Mouse (Mus musculus): ENCODE data around the gene Plcl2. TPM values are rescaled to one million over a fixed set of nuclear protein-coding genes. Genes with fewer than 3 reads are reported as not detected.
"Not testable (repeated sequence)": the region's sequence is repeated elsewhere in the genome, so short reads cannot be mapped to it uniquely, and the experiment has no call there.

Gene Plcl2
- polyA plus RNA-seq, 1 experiment from 2014 or later: 10.4 TPM

DNA sequence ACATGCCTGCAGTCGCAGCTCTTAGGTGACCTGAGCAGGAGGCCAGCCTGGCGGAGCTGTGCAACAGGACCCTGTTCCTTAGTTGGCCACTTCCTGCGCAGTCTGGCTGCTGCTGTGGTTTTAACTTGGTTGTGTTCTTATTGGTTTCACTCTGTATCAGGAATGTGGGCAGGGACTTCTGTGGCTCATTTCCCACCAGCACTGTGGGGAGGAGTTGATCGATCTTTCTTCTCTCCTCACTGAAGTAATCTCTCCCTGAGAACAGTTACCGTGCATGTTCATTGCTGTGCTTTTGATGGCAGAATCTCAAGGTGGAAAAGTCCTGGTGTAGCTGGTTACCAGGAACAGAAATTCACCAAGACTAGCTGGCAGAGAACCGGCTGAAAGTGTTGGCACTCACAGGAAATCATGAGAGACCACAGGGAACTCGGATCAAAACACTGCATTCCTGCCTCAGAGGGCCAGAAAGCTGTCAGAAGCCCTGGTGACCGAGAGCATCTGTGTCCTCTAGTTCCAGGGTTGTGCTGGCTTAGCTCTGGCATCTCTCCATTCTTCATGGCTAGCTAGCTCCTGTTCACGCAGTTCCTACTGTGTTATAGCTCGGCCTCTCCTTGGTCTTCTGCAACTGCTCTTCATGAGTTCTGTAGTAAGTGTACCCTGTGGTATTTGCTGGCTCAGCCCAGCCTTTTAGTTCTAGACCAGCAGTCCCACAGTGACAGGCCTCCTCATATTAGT lies 168.9 kb downstream of the Plcl2 start:
- no peak overlapping the region for H3K9ac ChIP-seq (ENCODE audit: low read length)
- no peak overlapping the region for H3K4me3 ChIP-seq (ENCODE audit: low read depth, low read length)
- H3K9me3 ChIP-seq (replicated peaks; ENCODE audit: control insufficient read depth, low read length): no peaks in the 10 kb centered on the region
- ATAC-seq: no peak
- H3K4me1 ChIP-seq (ENCODE audit: control insufficient read depth, insufficient read depth, low read length): no peaks in the 10 kb centered on the region
- no peaks in the 10 kb centered on the region for H3K27me3 ChIP-seq (replicated peaks; ENCODE audit: control insufficient read depth, insufficient read depth, low read length)
- no peak overlapping the region for H3K27ac ChIP-seq (ENCODE audit: low read depth, low read length)
- WGBS: 85% methylated on average over 10 of the region's 10 CpGs
- H3K36me3 ChIP-seq (ENCODE audit: control insufficient read depth, insufficient read depth, low read length): no peaks in the 10 kb centered on the region
- no peak overlapping the region for H3K4me2 ChIP-seq (ENCODE audit: low read length)
- DNase-seq (ENCODE audit: low spot score): no peak

DNA sequence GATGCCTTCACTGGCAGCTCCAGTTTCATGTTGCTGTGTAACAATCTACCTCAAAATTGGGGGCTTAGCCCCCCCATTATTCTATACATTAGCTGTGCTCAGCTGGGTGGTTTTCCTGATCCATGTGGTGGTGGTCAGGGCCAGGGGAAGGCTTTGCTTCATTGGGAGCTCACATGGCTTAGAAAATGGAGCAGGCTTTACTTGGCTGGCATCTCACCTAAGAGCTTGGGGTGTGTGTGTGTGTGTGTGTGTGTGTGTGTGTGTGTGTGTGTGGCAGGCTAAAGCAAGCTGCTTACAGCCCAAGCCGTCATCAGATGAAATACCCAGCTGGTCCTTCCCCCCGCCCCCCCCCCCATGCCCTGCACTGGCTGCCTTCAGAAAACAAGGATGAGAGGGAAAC lies 169.5 kb downstream of the Plcl2 start:
- 0 out of 2 replicates have a peak, but pooled peaks have one; percentile 48 for ATAC-seq
- WGBS: 51% methylated on average over 2 of the region's 2 CpGs
- Histone ChIP-seq H3K4me2 (ENCODE audit: low read length) (no peak overlapping the region), H3K27ac (ENCODE audit: low read depth, low read length) (no peak overlapping the region), H3K27me3 (replicated peaks; ENCODE audit: control insufficient read depth, insufficient read depth, low read length) (no peaks in the 10 kb centered on the region), H3K4me1 (ENCODE audit: control insufficient read depth, insufficient read depth, low read length) (no peaks in the 10 kb centered on the region), H3K9ac (ENCODE audit: low read length) (no peak overlapping the region), H3K4me3 (ENCODE audit: low read depth, low read length) (no peak overlapping the region), H3K36me3 (ENCODE audit: control insufficient read depth, insufficient read depth, low read length) (no peaks in the 10 kb centered on the region), H3K9me3 (replicated peaks; ENCODE audit: control insufficient read depth, low read length) (no peaks in the 10 kb centered on the region)
- DNase-seq (ENCODE audit: low spot score): peak; percentile 23

- no peaks in the 10 kb centered on the region for H3K27me3 ChIP-seq (replicated peaks; ENCODE audit: control insufficient read depth, insufficient read depth, low read length)
- H3K4me1 ChIP-seq (ENCODE audit: control insufficient read depth, insufficient read depth, low read length): no peaks in the 10 kb centered on the region
- ATAC-seq (no peak), DNase-seq (ENCODE audit: low spot score) (no peak)
- H3K4me3 ChIP-seq (ENCODE audit: low read depth, low read length): no peak overlapping the region
- WGBS: 89% methylated on average over 12 of the region's 12 CpGs
- H3K9me3 ChIP-seq (replicated peaks; ENCODE audit: control insufficient read depth, low read length): no peaks in the 10 kb centered on the region
- H3K4me2 ChIP-seq (ENCODE audit: low read length): no peak overlapping the region
- H3K36me3 ChIP-seq (ENCODE audit: control insufficient read depth, insufficient read depth, low read length): no peaks in the 10 kb centered on the region
- no peak overlapping the region for H3K27ac ChIP-seq (ENCODE audit: low read depth, low read length)
- H3K9ac ChIP-seq (ENCODE audit: low read length): no peak overlapping the region
Measured at GRCm38 (mm10) chr17:50679613-50680534, 170.7 kb downstream of the Plcl2 start.

- H3K27me3 ChIP-seq (replicated peaks; ENCODE audit: control insufficient read depth, insufficient read depth, low read length): no peaks in the 10 kb centered on the region
- H3K36me3 ChIP-seq (ENCODE audit: control insufficient read depth, insufficient read depth, low read length): 0 out of 2 replicates have a peak, but pooled peaks cover 1% of the 10 kb centered on the region
- no peaks in the 10 kb centered on the region for H3K9me3 ChIP-seq (replicated peaks; ENCODE audit: control insufficient read depth, low read length)
- DNase-seq (ENCODE audit: low spot score) (no peak), ATAC-seq (no peak)
- no peak overlapping the region for H3K4me2 ChIP-seq (ENCODE audit: low read length)
- H3K9ac ChIP-seq (ENCODE audit: low read length): no peak overlapping the region
- WGBS: 84% methylated on average over 3 of the region's 3 CpGs
- H3K4me1 ChIP-seq (ENCODE audit: control insufficient read depth, insufficient read depth, low read length): no peaks in the 10 kb centered on the region
- H3K4me3 ChIP-seq (ENCODE audit: low read depth, low read length): no peak overlapping the region
- H3K27ac ChIP-seq (ENCODE audit: low read depth, low read length): no peak overlapping the region
Measured at GRCm38 (mm10) chr17:50682696-50683095, 173.5 kb downstream of the Plcl2 start.

- DNase-seq (ENCODE audit: low spot score) (no peak), ATAC-seq (no peak)
- Histone ChIP-seq H3K4me2 (ENCODE audit: low read length) (no peak overlapping the region), H3K27ac (ENCODE audit: low read depth, low read length) (no peak overlapping the region), H3K36me3 (ENCODE audit: control insufficient read depth, insufficient read depth, low read length) (0 out of 2 replicates have a peak, but pooled peaks cover 9% of the 10 kb centered on the region), H3K4me3 (ENCODE audit: low read depth, low read length) (no peak overlapping the region), H3K27me3 (replicated peaks; ENCODE audit: control insufficient read depth, insufficient read depth, low read length) (no peaks in the 10 kb centered on the region), H3K9ac (ENCODE audit: low read length) (no peak overlapping the region), H3K4me1 (ENCODE audit: control insufficient read depth, insufficient read depth, low read length) (no peaks in the 10 kb centered on the region), H3K9me3 (replicated peaks; ENCODE audit: control insufficient read depth, low read length) (no peaks in the 10 kb centered on the region)
- WGBS: 77% methylated on average over 7 of the region's 7 CpGs
Measured at GRCm38 (mm10) chr17:50684960-50685645, 175.9 kb downstream of the Plcl2 start.

DNA sequence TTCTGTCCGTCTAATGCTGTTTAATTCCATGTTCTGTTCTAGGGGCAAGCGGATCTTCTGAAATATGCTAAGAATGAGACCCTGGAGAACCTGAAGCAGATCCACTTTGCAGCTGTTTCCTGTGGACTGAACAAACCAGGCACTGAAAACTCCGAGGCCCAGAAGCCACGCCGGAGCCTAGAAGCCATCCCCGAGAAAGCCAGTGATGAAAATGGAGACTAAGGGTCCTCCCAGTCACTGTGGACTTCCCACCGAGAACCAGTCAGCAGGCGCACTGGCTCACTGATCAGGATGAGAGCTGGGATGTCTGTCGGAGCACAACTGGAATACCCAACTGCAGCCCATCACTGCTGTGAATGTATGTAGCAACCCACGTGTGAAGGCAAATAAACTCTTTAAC lies 178.5 kb downstream of the Plcl2 start:
- ATAC-seq (no peak), DNase-seq (ENCODE audit: low spot score) (no peak)
- Histone ChIP-seq H3K9me3 (replicated peaks; ENCODE audit: control insufficient read depth, low read length) (no peaks in the 10 kb centered on the region), H3K4me3 (ENCODE audit: low read depth, low read length) (no peak overlapping the region), H3K4me1 (ENCODE audit: control insufficient read depth, insufficient read depth, low read length) (no peaks in the 10 kb centered on the region), H3K9ac (ENCODE audit: low read length) (no peak overlapping the region), H3K36me3 (ENCODE audit: control insufficient read depth, insufficient read depth, low read length) (0 out of 2 replicates have a peak, but pooled peaks cover 9% of the 10 kb centered on the region), H3K27ac (ENCODE audit: low read depth, low read length) (no peak overlapping the region), H3K4me2 (ENCODE audit: low read length) (no peak overlapping the region), H3K27me3 (replicated peaks; ENCODE audit: control insufficient read depth, insufficient read depth, low read length) (no peaks in the 10 kb centered on the region)
- WGBS: 85% methylated on average over 10 of the region's 10 CpGs

GRCm38 (mm10) chr17:50688135-50688534 lies 178.9 kb downstream of the Plcl2 start:
- Histone ChIP-seq H3K4me1 (ENCODE audit: control insufficient read depth, insufficient read depth, low read length) (no peaks in the 10 kb centered on the region), H3K9ac (ENCODE audit: low read length) (no peak overlapping the region), H3K27me3 (replicated peaks; ENCODE audit: control insufficient read depth, insufficient read depth, low read length) (no peaks in the 10 kb centered on the region), H3K4me2 (ENCODE audit: low read length) (no peak overlapping the region), H3K4me3 (ENCODE audit: low read depth, low read length) (no peak overlapping the region), H3K9me3 (replicated peaks; ENCODE audit: control insufficient read depth, low read length) (no peaks in the 10 kb centered on the region), H3K27ac (ENCODE audit: low read depth, low read length) (no peak overlapping the region), H3K36me3 (ENCODE audit: control insufficient read depth, insufficient read depth, low read length) (0 out of 2 replicates have a peak, but pooled peaks cover 9% of the 10 kb centered on the region)
- 83% methylated on average over 6 of the region's 6 CpGs for WGBS
- DNase-seq (ENCODE audit: low spot score) (no peak), ATAC-seq (no peak)

- Histone ChIP-seq H3K4me3 (ENCODE audit: low read depth, low read length) (0 out of 2 replicates have a peak overlapping the region, but pooled peaks have one; percentile 10), H3K4me2 (ENCODE audit: low read length) (peak overlapping the region; percentile 40)
- WGBS: 1% methylated on average over 39 of the region's 39 CpGs
- not testable (repeated sequence) for H3K27me3 ChIP-seq (replicated peaks; ENCODE audit: control insufficient read depth, insufficient read depth, low read length); H3K9ac ChIP-seq (ENCODE audit: low read length); DNase-seq (ENCODE audit: low spot score); H3K36me3 ChIP-seq (ENCODE audit: control insufficient read depth, insufficient read depth, low read length); H3K9me3 ChIP-seq (replicated peaks; ENCODE audit: control insufficient read depth, low read length); H3K27ac ChIP-seq (ENCODE audit: low read depth, low read length); H3K4me1 ChIP-seq (ENCODE audit: control insufficient read depth, insufficient read depth, low read length)
- 0 out of 2 replicates have a peak, but pooled peaks have one; percentile 61 for ATAC-seq
Measured at GRCm38 (mm10) chr17:50698410-50698809, 189.2 kb downstream of the Plcl2 start.
